ENCODE assay signal across 9 mouse cellular contexts in the genomic region with DNA sequence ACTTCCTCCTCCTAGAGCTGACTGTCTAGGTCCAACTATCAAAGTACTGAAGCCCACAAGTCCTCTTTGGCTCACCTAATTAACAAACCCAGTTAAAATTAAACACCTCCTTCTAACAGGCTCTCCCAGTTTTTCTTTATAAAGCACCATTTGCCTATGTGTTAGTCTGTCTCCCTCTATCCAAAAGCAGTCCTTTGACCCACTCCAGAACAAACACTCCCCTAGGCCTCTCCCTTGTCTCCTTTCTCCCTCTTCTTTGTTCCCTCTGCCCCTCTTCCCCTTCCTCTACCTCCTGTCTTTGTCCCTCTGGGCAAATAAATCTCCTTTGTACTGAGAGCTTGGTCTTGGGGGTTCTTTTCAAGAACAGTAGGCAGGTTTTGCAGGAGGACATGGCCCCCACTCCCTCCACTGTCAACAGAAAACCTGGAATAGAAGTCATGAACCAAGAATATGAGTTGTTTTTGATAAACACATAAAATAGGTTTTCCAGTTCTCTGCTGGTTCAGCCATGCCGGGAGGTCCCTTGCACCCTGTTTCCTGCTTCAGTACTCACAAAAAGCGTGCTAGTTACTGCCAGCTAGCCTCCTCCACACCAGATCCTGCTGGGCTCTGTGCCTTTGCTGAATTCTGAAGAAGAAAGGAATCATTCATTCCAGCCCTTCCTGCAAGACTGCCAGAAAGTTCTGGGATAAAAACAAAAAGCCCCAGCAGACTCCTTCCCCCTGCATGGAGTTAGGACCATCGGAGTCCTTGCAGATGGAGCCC. TPM values are rescaled to one million over a fixed set of nuclear protein-coding genes. Genes with fewer than 3 reads are reported as not detected.
DNase-seq lines count a peak whose midpoint lies in the region; ATAC-seq and TF ChIP-seq lines count a peak whose summit lies in the region.
"Had no signal": no experiment of that assay in that cellular context is flagged by ENCODE, and none has a peak within 500 bp of the region (broad histone marks: within the 10 kb centered on the region; RNA-seq: fewer than 3 reads in every experiment).

No protein-coding gene starts in this region.

- H3K27me3 ChIP-seq in kidney, embryonic 16.5 days (ENCODE audit: insufficient read depth, low read length) = no peaks in the 10 kb centered on the region
- H3K27me3 ChIP-seq in forebrain, embryonic 15.5 days = no peaks in the 10 kb centered on the region
- H3K27me3 ChIP-seq in limb, embryonic 13.5 days = no peaks in the 10 kb centered on the region

- WGBS in kidney, embryonic 16.5 days = 46% methylated on average over 3 of the region's 3 CpGs
- WGBS in forebrain, embryonic 15.5 days = 23% methylated on average over 3 of the region's 3 CpGs
- WGBS in limb, embryonic 13.5 days = 48% methylated on average over 3 of the region's 3 CpGs

- no peak for ATAC-seq in kidney, embryonic 16.5 days (ENCODE audit: low FRiP score, low TSS enrichment)
- peak; percentile 51; the same call in 1 of the 2 replicates for ATAC-seq in forebrain, embryonic 15.5 days (replicated peaks)
- no peak; the same call in 1 of the 2 replicates for ATAC-seq in limb, embryonic 13.5 days (ENCODE audit: low FRiP score, low read depth)

- no peak for DNase-seq in kidney, adult 8-10 months
- no peak for DNase-seq in cerebellum, postnatal 4 days (ENCODE audit: low spot score in 2 of 2)
- DNase-seq in cerebellum, adult 9-10 months = no peak
- no peak for DNase-seq in lung, postnatal 14 days

- no peak for TF ChIP-seq POLR2A in cortical plate, adult 2 months (IDR thresholded peaks at IDR 0.05; ENCODE audit: extremely low read depth, insufficient read depth, low read length)

- peak overlapping the region; percentile 4; the same call in 1 of the 2 replicates for H3K27ac ChIP-seq in kidney, embryonic 16.5 days (ENCODE audit: low read length)
- peak overlapping the region; percentile 84 for H3K27ac ChIP-seq in cortical plate, adult 2 months (ENCODE audit: insufficient read depth, low read length)
- peak overlapping the region; percentile 31; the same call in 1 of the 2 replicates for H3K27ac ChIP-seq in forebrain, embryonic 15.5 days (replicated peaks)
- peak overlapping the region; percentile 65; the same call in 1 of the 2 replicates for H3K27ac ChIP-seq in limb, embryonic 13.5 days

- H3K36me3 ChIP-seq in kidney, embryonic 16.5 days (ENCODE audit: insufficient read depth, low read length) = no peaks in the 10 kb centered on the region
- no peaks in the 10 kb centered on the region for H3K36me3 ChIP-seq in forebrain, embryonic 15.5 days
- no peaks in the 10 kb centered on the region for H3K36me3 ChIP-seq in limb, embryonic 13.5 days

- H3K4me2 ChIP-seq in kidney, embryonic 16.5 days (replicated peaks; ENCODE audit: low read depth, low read length) = no peak overlapping the region
- no peak overlapping the region for H3K4me2 ChIP-seq in forebrain, embryonic 15.5 days (replicated peaks)
- H3K4me2 ChIP-seq in limb, embryonic 13.5 days (replicated peaks) = no peak overlapping the region
- H3K4me2 ChIP-seq: liver, embryonic 11.5 days had no signal

- no peak overlapping the region for H3K9ac ChIP-seq in kidney, embryonic 16.5 days (replicated peaks; ENCODE audit: low read length)
- H3K9ac ChIP-seq in forebrain, embryonic 15.5 days (replicated peaks) = no peak overlapping the region
- H3K9ac ChIP-seq in limb, embryonic 13.5 days = no peak overlapping the region

- H3K9me3 ChIP-seq in kidney, embryonic 16.5 days (ENCODE audit: low read length) = no peaks in the 10 kb centered on the region
- no peaks in the 10 kb centered on the region for H3K9me3 ChIP-seq in forebrain, embryonic 15.5 days
- no peaks in the 10 kb centered on the region for H3K9me3 ChIP-seq in limb, embryonic 13.5 days

- H3K4me1 ChIP-seq in kidney, embryonic 16.5 days (ENCODE audit: insufficient read depth, low read length) = 0 out of 2 replicates have a peak, but pooled peaks cover 4% of the 10 kb centered on the region
- H3K4me1 ChIP-seq in cortical plate, adult 2 months (ENCODE audit: control insufficient read depth, insufficient read depth, low read length) = peaks cover 5% of the 10 kb centered on the region
- H3K4me1 ChIP-seq in forebrain, embryonic 15.5 days = no peaks in the 10 kb centered on the region
- peaks cover 14% of the 10 kb centered on the region for H3K4me1 ChIP-seq in limb, embryonic 13.5 days

- H3K4me3 ChIP-seq in kidney, embryonic 16.5 days (ENCODE audit: low read length) = no peak overlapping the region
- H3K4me3 ChIP-seq in cortical plate, adult 2 months (ENCODE audit: insufficient read depth, low read length) = no peak overlapping the region
- no peak overlapping the region for H3K4me3 ChIP-seq in forebrain, embryonic 15.5 days
- no peak overlapping the region for H3K4me3 ChIP-seq in limb, embryonic 13.5 days

- no peak for TF ChIP-seq CTCF in cortical plate, adult 2 months (IDR thresholded peaks at IDR 0.05; ENCODE audit: extremely low read depth, insufficient read depth, low read length)

RNA-seq across cellular contexts. Expression of a gene that starts 17.4 kb away (rescaled TPM):
- polyA plus RNA-seq in kidney, embryonic 16.5 days (2015; fragmentation: Nextera tagmentation; extraction: Ambion mirVana) = 54.1 and 58.6 TPM in 2 replicates
- 30.9 and 32.3 TPM in 2 replicates for polyA plus RNA-seq in cortical plate, adult 2 months (2012; rRNA removed)
- polyA plus RNA-seq in forebrain, embryonic 15.5 days (2015; fragmentation: Nextera tagmentation; extraction: Ambion mirVana) = 50.1 and 59.7 TPM in 2 replicates
- 53.7 and 55.8 TPM in 2 replicates for polyA plus RNA-seq in limb, embryonic 13.5 days (2015; fragmentation: Nextera tagmentation; extraction: Ambion mirVana)

RNA-seq across cellular contexts. Expression of a gene that starts 35.3 kb away (rescaled TPM):
- 36.7 and 39.8 TPM in 2 replicates for polyA plus RNA-seq in kidney, embryonic 16.5 days (2015; fragmentation: Nextera tagmentation; extraction: Ambion mirVana)
- 39.4 and 41.6 TPM in 2 replicates for polyA plus RNA-seq in cortical plate, adult 2 months (2012; rRNA removed)
- polyA plus RNA-seq in forebrain, embryonic 15.5 days (2015; fragmentation: Nextera tagmentation; extraction: Ambion mirVana) = 48.8 and 51.8 TPM in 2 replicates
- 30.1 and 31.5 TPM in 2 replicates for polyA plus RNA-seq in limb, embryonic 13.5 days (2015; fragmentation: Nextera tagmentation; extraction: Ambion mirVana)

Comparison
In these comparisons a context has a peak if more than half of its experiments do, and no peak if none do; other contexts are left out.
1. H3K27ac ChIP-seq: peak in every context shown above with its lines; median percentile 84 in cortical plate, adult 2 months; 65 in limb, embryonic 13.5 days; 31 in forebrain, embryonic 15.5 days; 4 in kidney, embryonic 16.5 days.